Mouse (Mus musculus) limb, embryonic 14.5 days (tissue): ENCODE data around the gene Tsc22d1. TPM values are rescaled to one million over a fixed set of nuclear protein-coding genes. Genes with fewer than 3 reads are reported as not detected.

Source experiments
- ATAC-seq: fragments of 200-750 bp; cut with Nextera tagmentation; 2 replicates; pipeline ENCODE4 v1.8.0; 2017; ENCODE audit warnings: low read depth, moderate number of reproducible peaks, moderate TSS enrichment; ENCODE audit not compliant: low FRiP score
- DNase-seq: peaks from one replicate; pipeline ENCODE4 v3.0.0-alpha.2; 2015; ENCODE audit warnings: low spot score
- H3K27ac ChIP-seq: fragments of 300-500 bp; sonication (generic); replicated peaks from 2 replicates; pipeline ENCODE4 v1.5.1; 2014; ENCODE audit warnings: low read depth, mild to moderate bottlenecking, low read length, moderate library complexity, mixed read lengths
- H3K27me3 ChIP-seq: fragments of 300-500 bp; sonication (generic); 2 replicates; pipeline ENCODE4 v1.6.1; 2014; ENCODE audit warnings: low read length, mixed read lengths; ENCODE audit not compliant: control insufficient read depth, insufficient read depth
- H3K36me3 ChIP-seq: fragments of 300-500 bp; sonication (generic); 2 replicates; pipeline ENCODE4 v1.6.1; 2014; ENCODE audit warnings: mild to moderate bottlenecking, low read length, moderate library complexity, mixed read lengths; ENCODE audit not compliant: control insufficient read depth, insufficient read depth
- H3K4me1 ChIP-seq: fragments of 300-500 bp; sonication (generic); 2 replicates; pipeline ENCODE4 v1.6.1; 2014; ENCODE audit warnings: antibody characterized with exemption, low read length, mixed read lengths; ENCODE audit not compliant: control insufficient read depth, insufficient read depth
- H3K4me2 ChIP-seq: fragments of 300-500 bp; sonication (generic); replicated peaks from 2 replicates; pipeline ENCODE4 v1.6.1; 2014; ENCODE audit warnings: low read depth, mild to moderate bottlenecking, low read length, moderate library complexity; ENCODE audit not compliant: severe bottlenecking
- H3K4me3 ChIP-seq: fragments of 300-500 bp; sonication (generic); replicated peaks from 2 replicates; pipeline ENCODE4 v1.5.1; 2014; ENCODE audit warnings: low read length
- H3K9ac ChIP-seq: fragments of 300-500 bp; sonication (generic); 2 replicates; pipeline ENCODE4 v1.6.1; 2014; ENCODE audit warnings: mild to moderate bottlenecking, low read depth, low read length, moderate library complexity; ENCODE audit not compliant: severe bottlenecking
- H3K9me3 ChIP-seq: fragments of 300-500 bp; sonication (generic); 2 replicates; pipeline ENCODE4 v1.6.1; 2016; ENCODE audit warnings: low read length; ENCODE audit not compliant: control insufficient read depth
- POLR2A ChIP-seq: fragments of 200-500 bp; IDR thresholded peaks from 2 replicates; pipeline ENCODE4 v1.8.0; 2012; ENCODE audit warnings: inconsistent platforms, mild to moderate bottlenecking, moderate library complexity, borderline replicate concordance; ENCODE audit not compliant: insufficient read depth, insufficient read length; ENCODE audit errors: extremely low read depth
- WGBS: fragments of 180-500 bp; shearing (Covaris S2); extraction: QIAGEN DNeasy Blood & Tissue Kit; methylation state at CpG from one replicate; pipeline ENCODE4 v1.1.7; 2014; 5-methylcytosine and 5-hydroxymethylcytosine counted together
- polyA plus RNA-seq, 2 experiments: library from polyadenylated mRNA; depleted of rRNA in 1 of 2; stranded (reverse) in 1 of 2; unstranded in 1 of 2; fragments of >200 nt; fragmentation: Nextera tagmentation in 1 of 2; extraction: Ambion mirVana in 1 of 2; gene quantifications; 2 replicates each; pipeline versions ENCODE4 v1.2.1 to v1.2.3; 2012 to 2014

Tsc22d1 gene
- polyA plus RNA-seq, 2 experiments: 506 to 686 TPM

GRCm38 (mm10) chr14:76432816-76433215 lies 18.1 kb downstream of the Tsc22d1 start:
- H3K27me3 ChIP-seq: no peaks in the 10 kb centered on the region
- no peaks in the 10 kb centered on the region for H3K9me3 ChIP-seq
- WGBS: 92% methylated on average over 8 of the region's 8 CpGs
- H3K4me3 ChIP-seq: no peak overlapping the region
- H3K4me2 ChIP-seq: no peak overlapping the region
- peaks cover 52% of the 10 kb centered on the region for H3K36me3 ChIP-seq
- no peak overlapping the region for H3K9ac ChIP-seq
- no peaks in the 10 kb centered on the region for H3K4me1 ChIP-seq
- TF ChIP-seq POLR2A: no peak
- DNase-seq (no peak), ATAC-seq (no peak)
- H3K27ac ChIP-seq: no peak overlapping the region

- Histone ChIP-seq H3K9ac (no peak overlapping the region), H3K36me3 (peaks cover 46% of the 10 kb centered on the region), H3K27ac (no peak overlapping the region), H3K27me3 (no peaks in the 10 kb centered on the region), H3K4me3 (no peak overlapping the region), H3K4me1 (no peaks in the 10 kb centered on the region), H3K4me2 (no peak overlapping the region), H3K9me3 (no peaks in the 10 kb centered on the region)
- no peak for ATAC-seq
- TF ChIP-seq POLR2A: no peak
- no peak for DNase-seq
- WGBS: 89% methylated on average over 10 of the region's 10 CpGs
These were observed 27.4 kb downstream of the Tsc22d1 start for GRCm38 (mm10) chr14:76442160-76442559.

GRCm38 (mm10) chr14:76448987-76449386 lies 34.2 kb downstream of the Tsc22d1 start:
- DNase-seq (no peak), ATAC-seq (no peak)
- Histone ChIP-seq H3K27me3 (no peaks in the 10 kb centered on the region), H3K27ac (no peak overlapping the region), H3K36me3 (peaks cover 9% of the 10 kb centered on the region; the same call in 1 of the 2 replicates), H3K4me1 (no peaks in the 10 kb centered on the region; the same call in 1 of the 2 replicates), H3K9ac (no peak overlapping the region), H3K9me3 (no peaks in the 10 kb centered on the region), H3K4me2 (no peak overlapping the region), H3K4me3 (no peak overlapping the region)
- WGBS: 79% methylated on average over 4 of the region's 4 CpGs
- no peak for TF ChIP-seq POLR2A

- no peaks in the 10 kb centered on the region for H3K9me3 ChIP-seq
- H3K9ac ChIP-seq: no peak overlapping the region
- H3K4me2 ChIP-seq: no peak overlapping the region
- no peaks in the 10 kb centered on the region for H3K27me3 ChIP-seq
- H3K27ac ChIP-seq: 0 out of 2 replicates have a peak overlapping the region, but pooled peaks have one; percentile 26
- no peaks in the 10 kb centered on the region; the same call in 1 of the 2 replicates for H3K4me1 ChIP-seq
- TF ChIP-seq POLR2A: no peak
- no peak for ATAC-seq
- no peak overlapping the region for H3K4me3 ChIP-seq
- peaks cover 9% of the 10 kb centered on the region; the same call in 1 of the 2 replicates for H3K36me3 ChIP-seq
- no peak for DNase-seq
- 67% methylated on average over 6 of the region's 6 CpGs for WGBS
These were observed 36.2 kb downstream of the Tsc22d1 start for GRCm38 (mm10) chr14:76451011-76451410.

- no peak overlapping the region for H3K9ac ChIP-seq
- DNase-seq (no peak), ATAC-seq (no peak)
- no peaks in the 10 kb centered on the region for H3K9me3 ChIP-seq
- H3K4me2 ChIP-seq: no peak overlapping the region
- no peak for TF ChIP-seq POLR2A
- peaks cover 9% of the 10 kb centered on the region for H3K36me3 ChIP-seq
- 86% methylated on average over 17 of the region's 17 CpGs for WGBS
- no peak overlapping the region for H3K27ac ChIP-seq
- H3K4me1 ChIP-seq: no peaks in the 10 kb centered on the region; the same call in 1 of the 2 replicates
- H3K27me3 ChIP-seq: no peaks in the 10 kb centered on the region
- no peak overlapping the region for H3K4me3 ChIP-seq
These were observed 38.1 kb downstream of the Tsc22d1 start for GRCm38 (mm10) chr14:76452751-76453360.

GRCm38 (mm10) chr14:76454673-76455072 lies 39.9 kb downstream of the Tsc22d1 start:
- no peaks in the 10 kb centered on the region for H3K27me3 ChIP-seq
- WGBS: 81% methylated on average over 5 of the region's 5 CpGs
- no peaks in the 10 kb centered on the region for H3K9me3 ChIP-seq
- no peaks in the 10 kb centered on the region for H3K4me1 ChIP-seq
- no peak overlapping the region for H3K4me2 ChIP-seq
- ATAC-seq (no peak), DNase-seq (no peak)
- no peak overlapping the region for H3K27ac ChIP-seq
- H3K36me3 ChIP-seq: peaks cover 9% of the 10 kb centered on the region
- no peak overlapping the region for H3K9ac ChIP-seq
- H3K4me3 ChIP-seq: no peak overlapping the region
- no peak for TF ChIP-seq POLR2A
